Mouse (Mus musculus) embryo, embryonic 9.5 days (tissue): ENCODE measurements at regions not wholly inside any gene's neighbourhood (a gene's known extent, or its start where the extent isn't known, plus 50 kb on each side); places are given as distances from the start of the nearest gene placed in this dataset.
A peak's percentile ranks its signal among the peaks of the same experiment; 100 is the strongest.

ENCODE experiments used
- DNase-seq: peaks from one replicate; pipeline ENCODE4 v3.0.0-alpha.2; 2017; ENCODE audit errors: extremely low spot score

DNA sequence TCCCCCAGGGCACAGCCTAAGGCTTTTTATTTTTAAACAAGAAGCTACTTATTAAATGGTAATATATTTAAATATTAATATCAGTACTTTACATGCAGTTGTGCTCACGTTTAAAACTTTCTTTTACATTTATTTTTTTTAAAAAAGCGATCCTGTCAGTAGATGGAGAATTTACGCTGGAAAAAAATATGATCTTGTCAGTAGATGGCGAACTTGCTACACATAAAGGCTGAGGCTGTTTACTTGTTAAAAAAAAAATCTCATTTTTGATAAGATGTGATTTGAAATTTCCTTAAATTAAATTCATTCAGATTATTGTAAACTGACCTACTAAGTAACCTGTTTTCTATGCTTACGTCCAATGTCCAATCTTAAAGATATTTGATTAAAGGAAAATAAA, 441.7 kb upstream of the BB014433 start:
- no peak for DNase-seq

GRCm38 (mm10) chr8:15470561-15470960, 424.7 kb upstream of the BB014433 start:
- no peak for DNase-seq

DNA sequence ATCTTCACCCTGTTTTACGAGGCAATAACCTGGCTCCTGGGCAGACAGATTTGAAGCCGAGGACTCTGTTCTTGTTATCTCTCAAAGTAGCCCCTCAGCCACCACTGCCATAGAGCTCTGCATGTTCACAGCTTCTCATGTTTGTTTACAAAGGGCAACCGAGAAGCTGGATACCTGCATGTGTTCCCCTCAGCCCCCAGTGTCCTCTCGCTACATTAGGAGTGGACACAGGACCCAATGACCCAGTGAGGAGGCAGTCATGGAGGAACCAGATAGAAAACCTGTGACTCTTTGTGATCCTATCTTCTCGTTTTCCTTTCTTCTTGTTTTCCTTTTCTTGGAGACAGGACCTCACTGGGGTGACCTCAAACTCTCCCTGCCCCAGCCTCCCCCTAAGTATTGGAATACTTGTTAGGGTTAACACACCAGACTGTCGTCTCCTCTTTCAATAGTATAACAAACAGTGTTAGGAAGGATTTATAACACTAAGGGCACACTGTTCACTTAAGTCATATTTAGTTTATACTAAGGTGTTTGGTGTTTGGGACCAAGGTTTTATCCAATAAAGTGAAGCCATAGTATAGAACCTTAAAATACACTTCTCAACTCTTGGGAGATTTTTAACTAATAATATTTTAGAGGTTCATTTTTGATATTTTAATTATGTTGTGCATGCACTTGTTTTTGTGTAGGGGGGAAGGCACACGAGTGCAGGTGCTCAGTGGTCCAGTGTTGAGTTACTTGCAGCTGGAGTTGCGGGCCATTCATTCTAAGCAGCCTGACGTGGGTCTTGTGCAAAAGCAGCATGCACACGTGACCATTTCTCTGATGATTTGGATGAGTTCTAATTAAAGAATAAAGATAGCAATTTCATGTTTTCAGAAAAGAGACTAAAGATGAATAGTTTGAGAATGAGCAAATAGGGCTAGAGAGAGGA, 422.9 kb upstream of the BB014433 start:
- no peak for DNase-seq

DNA sequence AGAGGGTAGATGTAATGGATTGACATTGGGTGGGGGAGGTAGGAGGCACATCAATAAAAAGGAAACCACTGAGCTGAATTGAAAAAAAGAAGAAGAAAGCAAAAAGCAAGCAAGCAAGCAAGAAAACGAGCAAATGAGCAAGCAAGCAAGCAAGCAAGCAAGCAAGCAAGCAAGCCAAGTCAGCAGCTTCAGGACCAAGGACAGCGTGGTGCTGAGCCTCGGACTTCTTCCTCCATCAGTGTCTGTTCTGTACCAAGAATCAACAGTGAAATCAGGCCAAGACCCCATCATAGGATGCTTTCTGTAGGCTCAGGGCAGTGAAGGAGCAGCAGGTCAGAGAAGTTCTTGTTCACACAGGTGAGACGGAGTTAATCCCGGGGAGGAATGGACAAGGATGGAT, 392.7 kb upstream of the BB014433 start:
- peak; percentile 56 for DNase-seq

GRCm38 (mm10) chr8:15394722-15395115, 348.8 kb upstream of the BB014433 start:
- no peak for DNase-seq

DNA sequence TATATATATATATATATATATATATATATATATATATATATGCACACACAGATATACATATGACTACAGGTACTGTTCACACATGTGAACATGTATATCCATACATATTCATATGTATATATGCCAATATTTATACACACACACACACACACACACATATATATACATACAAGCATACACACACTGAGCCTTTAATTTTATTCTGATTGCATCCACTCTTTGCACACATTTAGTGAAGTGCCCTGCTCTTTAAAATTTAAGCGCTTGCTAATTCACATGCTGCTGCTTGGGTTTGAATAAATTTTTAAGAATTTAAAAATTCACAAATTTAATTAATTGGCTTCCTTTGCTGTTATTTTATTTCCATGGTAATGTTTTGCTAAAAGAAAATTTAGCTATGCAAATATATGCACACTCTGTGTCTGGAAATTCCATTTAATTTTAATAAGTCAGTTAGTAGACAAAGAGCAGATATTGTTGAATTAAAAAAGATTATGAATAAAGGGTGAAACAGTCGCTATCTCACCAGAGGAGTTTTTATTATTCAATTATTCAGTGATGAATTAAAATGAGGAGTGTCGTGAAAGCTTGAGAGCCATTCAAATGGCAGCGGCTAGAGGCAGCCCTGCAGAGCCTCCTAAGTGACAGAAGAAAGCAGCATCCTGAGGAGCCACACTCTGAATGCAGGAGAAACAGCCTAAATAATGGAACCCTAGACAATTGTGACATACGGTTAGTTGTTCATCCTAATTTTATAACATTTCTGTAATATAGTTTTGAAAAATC, 348.3 kb upstream of the BB014433 start:
- DNase-seq: no peak

DNA sequence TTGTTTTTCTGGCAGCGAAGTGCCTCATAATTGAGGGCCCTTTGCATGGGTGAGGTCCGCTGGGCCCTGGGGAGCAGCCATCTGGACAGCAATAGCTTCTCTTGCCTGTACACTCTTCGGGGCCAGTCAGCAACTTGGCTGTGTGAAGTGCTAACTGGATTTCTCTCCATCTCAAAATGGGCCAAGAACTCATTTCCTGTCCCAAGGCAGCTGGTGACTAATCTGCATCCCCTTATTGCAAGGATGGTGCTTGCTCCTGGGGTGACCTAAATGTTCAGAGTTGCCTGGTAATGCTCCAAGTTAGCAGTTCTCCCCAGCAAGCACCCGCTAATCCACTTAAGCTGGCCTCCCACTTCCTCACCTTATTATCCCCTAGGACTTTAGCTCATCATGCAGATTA, 346.2 kb upstream of the BB014433 start:
- DNase-seq: no peak

GRCm38 (mm10) chr8:15388791-15389190, 342.9 kb upstream of the BB014433 start:
- DNase-seq: no peak

GRCm38 (mm10) chr8:15367063-15367462, 321.2 kb upstream of the BB014433 start:
- DNase-seq: no peak

- no peak for DNase-seq
Measured at GRCm38 (mm10) chr8:15364546-15364945, 318.7 kb upstream of the BB014433 start.

DNA sequence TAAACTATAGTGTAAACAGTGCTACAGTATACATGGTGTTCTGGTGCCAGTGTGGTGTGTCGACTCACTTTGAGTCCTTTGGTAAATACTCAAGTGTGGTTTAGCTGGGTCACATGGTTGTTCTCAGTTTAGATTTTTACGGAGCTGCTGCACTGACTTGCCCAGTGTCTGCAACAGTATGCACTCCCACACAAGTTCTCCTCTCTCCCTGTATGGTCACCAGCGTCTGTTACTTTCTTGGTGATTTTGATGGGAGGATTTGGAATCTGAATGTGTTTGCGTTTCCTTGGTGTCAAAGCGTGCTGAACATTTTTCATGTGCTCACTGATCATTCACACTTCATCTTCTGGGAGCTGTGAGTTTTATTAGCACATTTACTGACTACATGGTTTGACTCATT, 298.3 kb upstream of the BB014433 start:
- DNase-seq: no peak

DNA sequence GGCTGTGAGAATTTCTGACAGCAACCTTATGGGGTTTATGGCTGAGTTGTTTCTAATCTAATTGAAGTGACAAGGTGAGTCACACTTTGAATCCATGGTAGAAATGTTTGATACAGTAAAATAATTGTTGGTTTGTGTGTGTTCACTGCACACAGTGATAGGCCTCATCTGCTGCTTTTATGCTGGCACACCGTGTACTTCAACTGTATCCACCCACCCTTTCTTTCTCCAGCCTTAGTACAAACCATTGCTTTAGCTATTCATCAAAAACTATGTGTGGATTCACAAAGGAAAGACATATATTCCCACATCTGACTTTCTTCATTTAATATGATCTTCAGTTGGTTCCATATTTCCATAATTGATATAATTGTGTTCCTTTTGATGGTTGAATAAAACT, 297.7 kb upstream of the BB014433 start:
- no peak for DNase-seq

DNA sequence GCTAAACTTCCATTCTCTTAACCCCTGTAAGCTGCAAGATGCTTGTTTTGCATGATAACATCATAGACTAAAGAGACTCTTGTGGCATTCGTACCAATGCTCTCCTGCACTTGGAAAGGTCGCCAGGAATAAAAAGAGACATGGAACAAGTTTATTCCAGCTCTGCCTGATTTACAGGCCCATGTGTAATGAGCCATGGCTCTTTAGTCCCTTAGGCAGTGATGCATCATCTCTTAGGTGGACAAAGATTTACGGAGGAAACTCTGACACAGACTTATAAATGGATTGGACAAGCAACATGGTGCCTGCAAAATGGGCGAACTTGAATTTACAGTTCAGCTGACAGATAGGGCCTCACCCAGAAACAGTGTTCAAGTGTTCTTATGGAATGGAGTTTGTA, 288.7 kb upstream of the BB014433 start:
- no peak for DNase-seq

DNA sequence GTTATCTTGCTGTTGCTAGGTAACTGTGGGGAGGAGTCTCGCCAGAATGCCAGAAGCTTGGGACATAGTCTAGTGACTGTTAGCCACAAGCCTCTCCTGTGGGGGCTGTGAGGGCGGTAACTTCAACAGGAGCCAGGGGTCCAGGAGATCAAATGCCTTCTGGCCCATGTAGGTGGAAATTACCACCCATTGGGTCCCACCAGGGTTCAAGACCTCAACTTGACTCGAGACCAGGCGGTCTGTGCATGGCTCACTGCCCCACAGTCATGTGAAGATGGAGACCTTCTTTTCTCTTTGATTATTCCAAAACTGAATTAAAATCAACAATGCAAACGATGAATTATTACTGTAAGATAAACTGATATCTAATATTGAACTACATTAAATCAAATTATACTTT, 281.4 kb upstream of the BB014433 start:
- peak; percentile 2 for DNase-seq

GRCm38 (mm10) chr8:15323421-15323820, 277.5 kb upstream of the BB014433 start:
- DNase-seq: no peak

GRCm38 (mm10) chr8:15318082-15318816, 272.4 kb upstream of the BB014433 start:
- no peak for DNase-seq

DNA sequence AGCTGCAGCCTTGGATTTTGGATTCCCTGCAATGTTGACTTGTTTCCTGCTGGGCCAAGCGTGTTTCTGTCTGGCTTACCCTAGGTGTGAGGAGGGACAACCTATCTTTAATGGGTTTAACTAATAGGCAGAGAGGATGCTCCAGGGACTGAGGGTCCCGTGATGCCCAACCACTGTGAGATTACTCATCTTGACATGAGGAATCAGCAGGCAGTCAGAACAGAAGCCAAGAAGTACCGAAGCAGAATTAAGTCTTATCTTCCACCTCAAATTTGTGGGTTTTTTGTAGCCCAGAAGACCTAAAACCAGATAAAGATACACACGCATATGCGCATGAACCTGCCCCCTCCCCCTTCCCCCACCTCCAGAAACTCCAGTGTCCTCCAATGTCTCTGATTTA, 267.6 kb upstream of the BB014433 start:
- no peak for DNase-seq

GRCm38 (mm10) chr8:15311509-15311908, 265.6 kb upstream of the BB014433 start:
- no peak for DNase-seq

DNA sequence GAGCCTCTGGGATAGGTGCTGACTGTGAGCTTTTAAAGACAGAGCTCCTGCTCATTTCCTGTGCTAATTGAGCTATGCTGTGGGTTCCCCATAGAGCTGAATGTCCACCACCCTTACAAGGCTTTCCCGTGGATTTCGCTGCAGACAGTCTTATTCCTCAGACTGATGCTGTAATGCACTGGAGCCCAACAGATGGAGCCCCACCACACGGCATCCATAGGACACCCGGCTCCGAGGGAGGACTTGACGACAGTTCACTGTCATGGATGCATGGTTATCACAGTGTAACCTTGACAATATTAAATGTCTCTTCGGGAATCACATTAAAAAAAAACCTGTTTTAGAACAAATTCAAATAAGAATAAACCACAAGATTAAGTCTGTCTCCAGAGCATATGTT, 265.2 kb upstream of the BB014433 start:
- no peak for DNase-seq

DNA sequence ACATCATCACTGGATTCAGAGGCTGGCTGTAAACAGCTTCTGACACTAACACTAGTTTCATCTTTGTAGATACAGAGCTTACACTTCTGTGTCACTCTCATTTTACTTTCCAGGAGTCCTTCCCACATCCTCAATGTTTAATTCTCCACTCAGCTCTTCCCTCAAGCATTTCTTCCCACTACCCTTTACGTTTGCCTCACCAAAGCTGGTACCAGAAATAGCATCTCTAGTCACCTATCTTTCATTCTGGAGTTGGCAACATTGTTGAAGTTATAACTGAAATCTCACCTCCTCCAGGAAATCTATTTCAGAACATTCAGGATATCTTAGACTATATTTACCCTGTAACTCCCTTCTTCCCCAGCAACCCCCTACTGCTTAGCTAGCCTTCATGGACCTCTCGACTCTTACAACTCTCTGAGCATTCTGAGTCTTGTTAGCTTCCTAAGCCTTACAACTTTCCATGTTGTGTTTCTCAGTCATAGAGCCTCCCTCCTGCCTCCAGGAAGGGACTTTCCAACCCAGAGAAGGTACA, 258.3 kb upstream of the BB014433 start:
- DNase-seq: no peak

DNA sequence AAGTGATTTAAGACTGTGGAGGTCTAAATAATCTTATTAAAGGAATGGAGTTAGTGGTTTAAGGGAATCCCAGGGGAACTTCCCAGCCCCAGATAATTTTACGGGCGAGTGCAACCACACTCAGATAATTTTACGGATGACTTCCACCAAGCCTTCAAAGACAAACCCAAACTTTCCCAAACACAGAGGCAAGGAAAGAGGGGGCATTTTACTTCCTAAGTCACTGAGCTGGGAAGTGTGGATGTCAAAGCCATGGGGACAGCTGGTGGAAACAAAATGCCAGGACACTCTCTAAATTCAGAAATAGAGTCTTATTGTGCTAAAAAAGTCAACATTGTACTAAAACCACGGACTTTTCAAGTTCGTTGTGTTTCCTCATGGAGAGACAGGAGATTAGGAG, 227.9 kb upstream of the BB014433 start:
- no peak for DNase-seq
